Mouse (Mus musculus): ENCODE data around the gene N4bp1. TPM values are rescaled to one million over a fixed set of nuclear protein-coding genes. Genes with fewer than 3 reads are reported as not detected.

N4bp1 gene
- polyA plus RNA-seq, 1 experiment from 2014 or later: 13.1 TPM

DNA sequence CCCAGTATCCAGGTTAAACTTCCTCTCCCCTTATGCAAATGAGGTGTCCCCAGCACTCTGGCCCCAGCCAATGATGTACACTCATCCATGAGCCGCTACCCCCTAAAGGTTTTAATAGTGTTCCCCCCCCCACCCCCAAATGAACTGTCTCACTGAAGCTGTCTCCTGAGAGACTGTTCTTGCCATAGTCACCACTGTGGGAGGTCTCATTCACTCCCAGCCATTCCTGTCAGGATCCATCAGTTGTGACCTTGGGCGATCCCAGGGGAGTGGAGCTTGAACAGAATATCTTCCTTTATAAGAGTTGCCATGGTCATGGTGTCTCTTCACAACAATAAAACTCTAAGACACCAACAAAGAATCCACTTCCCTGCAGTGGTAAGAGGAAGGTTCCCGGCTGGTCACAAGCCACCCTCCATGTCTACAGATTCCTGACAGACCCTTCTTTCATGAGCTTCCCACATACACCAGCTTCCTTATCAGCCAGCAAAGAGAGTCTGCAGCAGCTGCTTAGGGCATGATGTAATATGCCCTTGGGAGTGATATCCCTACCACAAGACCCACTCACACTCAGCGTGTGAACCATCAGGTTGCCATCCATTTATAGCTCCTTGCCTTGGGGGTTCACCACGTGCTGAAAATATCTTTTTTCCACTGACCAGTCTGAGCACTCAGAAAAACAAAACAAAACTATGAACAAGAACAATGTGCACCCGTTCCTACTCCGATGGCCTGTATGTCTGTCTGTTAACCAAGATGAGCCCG lies 50.4 kb downstream of the N4bp1 start:
- no peak for ATAC-seq (ENCODE audit: insufficient number of reproducible peaks, insufficient read depth, low FRiP score, low read depth)
- H3K36me3 ChIP-seq (ENCODE audit: control insufficient read depth, insufficient read depth, low read length): no peaks in the 10 kb centered on the region
- WGBS: 86% methylated on average over 8 of the region's 8 CpGs
- H3K9ac ChIP-seq (replicated peaks; ENCODE audit: low read depth, low read length): no peak overlapping the region
- no peak overlapping the region for H3K4me2 ChIP-seq (replicated peaks; ENCODE audit: low read depth, low read length)
- H3K27me3 ChIP-seq (ENCODE audit: control insufficient read depth, insufficient read depth, low read length): no peaks in the 10 kb centered on the region
- no peak overlapping the region for H3K27ac ChIP-seq (ENCODE audit: low read length)
- H3K9me3 ChIP-seq (ENCODE audit: control insufficient read depth, low read depth, low read length): no peaks in the 10 kb centered on the region
- H3K4me3 ChIP-seq (ENCODE audit: low read depth, low read length): no peak overlapping the region
- no peaks in the 10 kb centered on the region for H3K4me1 ChIP-seq (ENCODE audit: control insufficient read depth, insufficient read depth, low read length)

DNA sequence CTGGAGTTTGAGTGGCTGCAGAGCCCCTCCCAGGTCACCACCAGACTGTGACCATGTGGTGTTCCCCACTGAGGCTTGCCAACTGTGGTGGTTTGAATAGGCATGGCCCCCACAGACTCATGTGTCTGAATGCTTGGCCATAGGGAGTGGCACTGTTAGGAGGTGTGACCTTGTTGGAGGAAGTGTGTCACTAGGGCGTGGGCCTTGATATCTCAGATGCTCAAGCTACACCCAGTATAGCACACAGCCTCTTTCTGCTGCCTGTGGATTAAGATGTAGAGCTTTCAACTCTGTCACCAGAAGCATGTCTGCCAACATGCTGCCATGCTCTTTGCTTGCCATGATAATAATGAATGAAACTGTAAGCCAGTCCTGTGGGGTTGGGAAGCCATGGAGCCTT lies 51.1 kb downstream of the N4bp1 start:
- Histone ChIP-seq H3K36me3 (ENCODE audit: control insufficient read depth, insufficient read depth, low read length) (no peaks in the 10 kb centered on the region), H3K9ac (replicated peaks; ENCODE audit: low read depth, low read length) (no peak overlapping the region), H3K27ac (ENCODE audit: low read length) (no peak overlapping the region), H3K27me3 (ENCODE audit: control insufficient read depth, insufficient read depth, low read length) (no peaks in the 10 kb centered on the region), H3K4me2 (replicated peaks; ENCODE audit: low read depth, low read length) (no peak overlapping the region), H3K4me1 (ENCODE audit: control insufficient read depth, insufficient read depth, low read length) (no peaks in the 10 kb centered on the region), H3K9me3 (ENCODE audit: control insufficient read depth, low read depth, low read length) (no peaks in the 10 kb centered on the region), H3K4me3 (ENCODE audit: low read depth, low read length) (no peak overlapping the region)
- ATAC-seq (ENCODE audit: insufficient number of reproducible peaks, insufficient read depth, low FRiP score, low read depth): no peak
- 83% methylated on average over 1 of the region's 1 CpGs for WGBS

DNA sequence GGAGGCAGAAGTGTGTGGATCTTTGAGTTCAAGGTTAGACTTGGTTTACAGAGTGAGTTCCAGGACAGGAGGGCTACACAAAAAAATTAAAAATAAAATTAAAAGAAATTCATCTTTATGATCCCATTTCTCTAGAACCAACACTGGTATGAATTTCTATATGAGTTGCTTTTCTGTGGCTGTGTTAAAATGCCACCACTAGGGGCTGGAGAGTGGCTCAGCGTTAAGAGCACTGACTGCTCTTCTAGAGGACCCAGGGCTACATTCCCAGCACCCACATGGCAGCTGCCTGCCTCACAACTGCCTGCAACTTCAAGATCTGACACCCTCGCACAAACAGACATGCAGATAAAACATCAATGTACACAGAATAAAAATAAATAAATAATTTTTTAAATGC lies 56.1 kb downstream of the N4bp1 start:
- Histone ChIP-seq H3K4me2 (replicated peaks; ENCODE audit: low read depth, low read length) (no peak overlapping the region), H3K27me3 (ENCODE audit: control insufficient read depth, insufficient read depth, low read length) (no peaks in the 10 kb centered on the region), H3K27ac (ENCODE audit: low read length) (no peak overlapping the region), H3K4me3 (ENCODE audit: low read depth, low read length) (no peak overlapping the region), H3K36me3 (ENCODE audit: control insufficient read depth, insufficient read depth, low read length) (no peaks in the 10 kb centered on the region), H3K4me1 (ENCODE audit: control insufficient read depth, insufficient read depth, low read length) (no peaks in the 10 kb centered on the region), H3K9me3 (ENCODE audit: control insufficient read depth, low read depth, low read length) (no peaks in the 10 kb centered on the region), H3K9ac (replicated peaks; ENCODE audit: low read depth, low read length) (no peak overlapping the region)
- 69% methylated on average over 2 of the region's 2 CpGs for WGBS
- no peak for ATAC-seq (ENCODE audit: insufficient number of reproducible peaks, insufficient read depth, low FRiP score, low read depth)

DNA sequence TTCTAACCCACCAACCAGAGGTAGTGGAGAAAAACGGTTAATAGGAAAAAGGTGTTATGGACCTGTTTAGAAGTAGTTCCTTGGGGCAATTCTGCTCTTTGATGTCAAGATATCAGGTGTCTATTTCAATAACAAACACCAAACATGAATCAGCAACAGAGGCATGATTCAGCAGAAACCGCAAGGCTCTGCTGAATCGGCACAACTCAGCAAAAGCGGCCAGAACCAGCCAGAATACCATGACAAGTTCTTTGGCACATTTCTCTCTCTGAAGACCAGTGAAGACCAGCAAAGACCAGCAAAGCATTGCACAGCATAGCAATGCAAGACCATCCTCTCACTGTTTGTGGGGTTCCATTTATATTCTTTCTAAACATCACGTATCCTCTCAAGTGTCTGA lies 57.9 kb downstream of the N4bp1 start:
- no peaks in the 10 kb centered on the region for H3K36me3 ChIP-seq (ENCODE audit: control insufficient read depth, insufficient read depth, low read length)
- no peaks in the 10 kb centered on the region for H3K9me3 ChIP-seq (ENCODE audit: control insufficient read depth, low read depth, low read length)
- no peak overlapping the region for H3K4me3 ChIP-seq (ENCODE audit: low read depth, low read length)
- ATAC-seq (ENCODE audit: insufficient number of reproducible peaks, insufficient read depth, low FRiP score, low read depth): no peak
- H3K27ac ChIP-seq (ENCODE audit: low read length): no peak overlapping the region
- H3K9ac ChIP-seq (replicated peaks; ENCODE audit: low read depth, low read length): no peak overlapping the region
- no peaks in the 10 kb centered on the region for H3K27me3 ChIP-seq (ENCODE audit: control insufficient read depth, insufficient read depth, low read length)
- H3K4me2 ChIP-seq (replicated peaks; ENCODE audit: low read depth, low read length): no peak overlapping the region
- H3K4me1 ChIP-seq (ENCODE audit: control insufficient read depth, insufficient read depth, low read length): no peaks in the 10 kb centered on the region
- WGBS: 87% methylated on average over 5 of the region's 5 CpGs

DNA sequence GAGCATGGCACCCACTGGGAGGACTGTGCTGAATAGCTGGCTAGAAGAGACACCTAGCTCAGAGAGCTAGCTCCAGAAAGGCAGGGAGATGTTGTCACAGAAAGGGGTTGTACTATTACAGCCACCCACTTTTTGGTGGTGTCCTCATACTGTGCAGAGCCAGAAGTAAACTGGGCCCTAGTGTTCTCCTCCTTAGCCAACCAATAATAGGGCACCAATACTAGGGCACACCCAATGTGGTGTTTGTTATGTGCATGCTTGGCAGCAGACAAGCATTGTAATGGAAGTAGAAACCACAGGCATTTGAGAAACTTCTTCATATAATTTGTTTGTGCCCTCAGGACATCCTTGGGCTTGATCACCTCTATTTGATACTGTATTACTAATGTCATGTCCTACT lies 58.5 kb downstream of the N4bp1 start:
- H3K27me3 ChIP-seq (ENCODE audit: control insufficient read depth, insufficient read depth, low read length): no peaks in the 10 kb centered on the region
- no peak overlapping the region for H3K4me3 ChIP-seq (ENCODE audit: low read depth, low read length)
- no peak overlapping the region for H3K9ac ChIP-seq (replicated peaks; ENCODE audit: low read depth, low read length)
- H3K4me1 ChIP-seq (ENCODE audit: control insufficient read depth, insufficient read depth, low read length): no peaks in the 10 kb centered on the region
- no peak overlapping the region for H3K4me2 ChIP-seq (replicated peaks; ENCODE audit: low read depth, low read length)
- no peaks in the 10 kb centered on the region for H3K36me3 ChIP-seq (ENCODE audit: control insufficient read depth, insufficient read depth, low read length)
- no peak overlapping the region for H3K27ac ChIP-seq (ENCODE audit: low read length)
- H3K9me3 ChIP-seq (ENCODE audit: control insufficient read depth, low read depth, low read length): no peaks in the 10 kb centered on the region
- no peak for ATAC-seq (ENCODE audit: insufficient number of reproducible peaks, insufficient read depth, low FRiP score, low read depth)

DNA sequence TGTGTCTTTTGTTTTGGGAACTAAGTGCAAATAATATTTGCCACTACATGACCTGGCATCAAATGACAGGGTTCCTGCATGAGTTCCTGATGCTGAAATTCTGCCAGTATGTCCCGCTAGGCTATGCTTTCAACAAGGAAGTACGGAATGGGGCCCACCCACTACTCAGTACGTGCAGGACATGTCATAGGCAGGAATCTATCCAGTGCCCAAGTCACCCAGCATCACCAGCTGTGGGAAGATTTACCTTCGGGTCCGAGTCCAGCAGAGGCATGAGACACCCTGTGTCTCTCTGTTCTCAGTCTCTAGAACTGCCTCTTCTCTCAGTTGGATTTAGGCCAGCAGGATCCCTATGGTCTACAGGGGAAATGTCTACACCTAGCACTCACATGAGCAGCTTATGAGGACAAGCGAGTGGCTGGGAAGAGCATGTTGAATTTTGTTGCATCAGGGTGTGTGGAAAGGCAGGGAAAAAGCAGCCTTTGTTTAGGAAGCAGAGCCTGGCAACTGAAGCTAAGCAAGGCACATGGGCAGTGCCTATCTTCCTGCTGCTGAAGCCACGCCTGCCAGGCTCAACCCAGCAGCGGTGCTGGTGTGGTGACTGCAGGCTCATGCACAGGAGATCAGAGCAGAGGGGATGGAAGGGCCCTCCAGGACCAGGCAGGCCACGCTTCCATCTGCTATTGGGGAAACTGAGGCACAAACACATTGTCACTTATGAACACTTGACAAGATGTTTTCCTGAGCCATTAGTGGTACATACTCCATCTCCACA lies 59.2 kb downstream of the N4bp1 start:
- Histone ChIP-seq H3K27ac (ENCODE audit: low read length) (no peak overlapping the region), H3K4me1 (ENCODE audit: control insufficient read depth, insufficient read depth, low read length) (peaks cover 4% of the 10 kb centered on the region), H3K27me3 (ENCODE audit: control insufficient read depth, insufficient read depth, low read length) (no peaks in the 10 kb centered on the region), H3K4me2 (replicated peaks; ENCODE audit: low read depth, low read length) (no peak overlapping the region), H3K9ac (replicated peaks; ENCODE audit: low read depth, low read length) (no peak overlapping the region), H3K36me3 (ENCODE audit: control insufficient read depth, insufficient read depth, low read length) (no peaks in the 10 kb centered on the region), H3K9me3 (ENCODE audit: control insufficient read depth, low read depth, low read length) (no peaks in the 10 kb centered on the region), H3K4me3 (ENCODE audit: low read depth, low read length) (no peak overlapping the region)
- WGBS: 80% methylated on average over 9 of the region's 9 CpGs
- ATAC-seq (ENCODE audit: insufficient number of reproducible peaks, insufficient read depth, low FRiP score, low read depth): no peak

DNA sequence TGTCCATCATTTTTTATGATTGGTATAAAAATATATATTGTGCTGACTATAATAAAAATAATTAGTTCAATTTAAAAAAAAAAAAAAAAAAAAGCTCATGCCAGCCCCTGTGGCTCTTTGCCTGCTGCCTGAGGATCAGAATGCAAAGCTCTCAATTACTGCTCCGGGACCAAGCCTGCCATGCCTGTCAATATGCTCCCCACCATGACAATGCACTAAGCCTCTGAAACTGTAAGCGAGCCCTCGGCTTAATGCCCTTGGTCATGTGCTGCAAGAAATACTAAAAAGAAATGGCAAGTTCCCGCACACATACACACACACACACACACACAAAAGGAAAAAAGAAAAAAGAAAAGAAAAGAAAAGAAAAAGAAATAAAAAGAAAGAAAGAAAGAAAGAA lies 60.3 kb downstream of the N4bp1 start:
- WGBS: 75% methylated on average over 4 of the region's 4 CpGs
- Histone ChIP-seq H3K27me3 (ENCODE audit: control insufficient read depth, insufficient read depth, low read length) (no peaks in the 10 kb centered on the region), H3K4me1 (ENCODE audit: control insufficient read depth, insufficient read depth, low read length) (peaks cover 14% of the 10 kb centered on the region), H3K36me3 (ENCODE audit: control insufficient read depth, insufficient read depth, low read length) (no peaks in the 10 kb centered on the region), H3K4me2 (replicated peaks; ENCODE audit: low read depth, low read length) (no peak overlapping the region), H3K4me3 (ENCODE audit: low read depth, low read length) (no peak overlapping the region), H3K9me3 (ENCODE audit: control insufficient read depth, low read depth, low read length) (no peaks in the 10 kb centered on the region), H3K27ac (ENCODE audit: low read length) (no peak overlapping the region), H3K9ac (replicated peaks; ENCODE audit: low read depth, low read length) (no peak overlapping the region)
- no peak for ATAC-seq (ENCODE audit: insufficient number of reproducible peaks, insufficient read depth, low FRiP score, low read depth)

DNA sequence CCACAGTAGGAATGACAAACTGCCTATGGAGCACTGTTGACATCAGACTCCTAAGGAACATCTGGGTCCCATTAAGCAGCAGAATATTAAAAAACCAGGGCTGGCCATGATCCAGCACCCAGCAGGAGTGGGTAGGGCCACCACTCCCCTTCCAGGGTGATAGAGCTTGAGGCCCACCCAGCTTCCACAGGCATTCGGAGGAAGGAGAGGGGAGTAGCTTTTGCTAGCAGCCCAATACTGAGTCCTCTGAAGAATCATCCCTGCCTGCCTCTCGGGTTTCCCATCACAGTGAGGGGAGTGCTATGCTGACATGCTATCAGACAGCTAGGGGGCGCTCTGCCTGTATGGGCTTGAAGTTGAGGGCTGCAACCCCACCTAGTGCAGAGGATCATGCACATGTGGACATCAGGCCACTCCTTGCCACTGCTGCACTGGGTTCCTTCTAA lies 64.3 kb downstream of the N4bp1 start:
- H3K27me3 ChIP-seq (ENCODE audit: control insufficient read depth, insufficient read depth, low read length): no peaks in the 10 kb centered on the region
- WGBS: 0% methylated on average over 3 of the region's 3 CpGs
- peak overlapping the region; percentile 33; the same call in 1 of the 2 replicates for H3K27ac ChIP-seq (ENCODE audit: low read length)
- H3K9ac ChIP-seq (replicated peaks; ENCODE audit: low read depth, low read length): no peak overlapping the region
- H3K4me3 ChIP-seq (ENCODE audit: low read depth, low read length): no peak overlapping the region
- H3K36me3 ChIP-seq (ENCODE audit: control insufficient read depth, insufficient read depth, low read length): no peaks in the 10 kb centered on the region
- peaks cover 19% of the 10 kb centered on the region for H3K4me1 ChIP-seq (ENCODE audit: control insufficient read depth, insufficient read depth, low read length)
- peak; percentile 65 for ATAC-seq (ENCODE audit: insufficient number of reproducible peaks, insufficient read depth, low FRiP score, low read depth)
- no peaks in the 10 kb centered on the region for H3K9me3 ChIP-seq (ENCODE audit: control insufficient read depth, low read depth, low read length)
- no peak overlapping the region for H3K4me2 ChIP-seq (replicated peaks; ENCODE audit: low read depth, low read length)
